Mouse (Mus musculus): ENCODE data around the gene Rbfox1. TPM values are rescaled to one million over a fixed set of nuclear protein-coding genes. Genes with fewer than 3 reads are reported as not detected.

Gene Rbfox1
- total and polyA plus RNA-seq, 3 experiments: 31.6 to 58.1 (median 52.9) TPM

- no peak overlapping the region for H3K4me3 ChIP-seq
- H3K79me2 ChIP-seq (replicated peaks; ENCODE audit: control insufficient read depth, insufficient read depth, low read length): no peaks in the 10 kb centered on the region
- no peak for TF ChIP-seq POLR2A (IDR thresholded peaks at IDR 0.05; ENCODE audit: insufficient read depth, low read depth, low read length)
- TF ChIP-seq CTCF (IDR thresholded peaks at IDR 0.05): no peak
- no peak for TF ChIP-seq EP300 (IDR thresholded peaks at IDR 0.05; ENCODE audit: insufficient read depth, low read depth, low read length)
Observed at GRCm38 (mm10) chr16:6777506-6778185, 892.5 kb downstream of the Rbfox1 start.

GRCm38 (mm10) chr16:6784144-6784543 lies 899.0 kb downstream of the Rbfox1 start:
- Histone ChIP-seq H3K4me1 (ENCODE audit: control insufficient read depth, insufficient read depth, low read length) (no peaks in the 10 kb centered on the region), H3K27ac (no peak overlapping the region), H3K36me3 (ENCODE audit: control insufficient read depth, insufficient read depth, low read length) (no peaks in the 10 kb centered on the region), H3K27me3 (ENCODE audit: control insufficient read depth, insufficient read depth, low read length) (no peaks in the 10 kb centered on the region), H3K4me3 (no peak overlapping the region), H3K79me2 (replicated peaks; ENCODE audit: control insufficient read depth, insufficient read depth, low read length) (no peaks in the 10 kb centered on the region), H3K9ac (ENCODE audit: low read depth, low read length) (no peak overlapping the region)
- intact Hi-C loops (cut with DNase I): no loop called here
- WGBS: 58% methylated on average over 5 of the region's 5 CpGs
- TF ChIP-seq CTCF (IDR thresholded peaks at IDR 0.05): no peak
- no peak for TF ChIP-seq POLR2A (IDR thresholded peaks at IDR 0.05; ENCODE audit: insufficient read depth, low read depth, low read length)
- no peak for TF ChIP-seq EP300 (IDR thresholded peaks at IDR 0.05; ENCODE audit: insufficient read depth, low read depth, low read length)
- no peak for DNase-seq

More at GRCm38 (mm10) chr16:6777506-6778185, 892.5 kb downstream of the Rbfox1 start:
- Histone ChIP-seq H3K4me1 (ENCODE audit: control insufficient read depth, insufficient read depth, low read length) (no peaks in the 10 kb centered on the region), H3K9ac (ENCODE audit: low read depth, low read length) (no peak overlapping the region), H3K27ac (no peak overlapping the region), H3K27me3 (ENCODE audit: control insufficient read depth, insufficient read depth, low read length) (no peaks in the 10 kb centered on the region), H3K36me3 (ENCODE audit: control insufficient read depth, insufficient read depth, low read length) (no peaks in the 10 kb centered on the region)
- intact Hi-C loops (cut with DNase I): no loop called here
- no peak for DNase-seq
- WGBS: 76% methylated on average over 6 of the region's 6 CpGs

GRCm38 (mm10) chr16:6785026-6785425 lies 899.9 kb downstream of the Rbfox1 start:
- WGBS: 45% methylated on average over 4 of the region's 4 CpGs
- Histone ChIP-seq H3K79me2 (replicated peaks; ENCODE audit: control insufficient read depth, insufficient read depth, low read length) (no peaks in the 10 kb centered on the region), H3K9ac (ENCODE audit: low read depth, low read length) (no peak overlapping the region), H3K36me3 (ENCODE audit: control insufficient read depth, insufficient read depth, low read length) (no peaks in the 10 kb centered on the region), H3K27me3 (ENCODE audit: control insufficient read depth, insufficient read depth, low read length) (no peaks in the 10 kb centered on the region), H3K4me3 (no peak overlapping the region), H3K4me1 (ENCODE audit: control insufficient read depth, insufficient read depth, low read length) (no peaks in the 10 kb centered on the region), H3K27ac (no peak overlapping the region)
- no peak for TF ChIP-seq CTCF (IDR thresholded peaks at IDR 0.05)
- TF ChIP-seq POLR2A (IDR thresholded peaks at IDR 0.05; ENCODE audit: insufficient read depth, low read depth, low read length): no peak
- TF ChIP-seq EP300 (IDR thresholded peaks at IDR 0.05; ENCODE audit: insufficient read depth, low read depth, low read length): no peak
- intact Hi-C loops (cut with DNase I): no loop called here
- no peak for DNase-seq

- no peaks in the 10 kb centered on the region for H3K36me3 ChIP-seq (ENCODE audit: control insufficient read depth, insufficient read depth, low read length)
- intact Hi-C loops (cut with DNase I): loop anchor here (2.0 kb wide), 2 partner anchors 282 to 1142 kb away; no protein-coding TSS in a partner anchor
- WGBS: 33% methylated on average over 3 of the region's 3 CpGs
- H3K4me3 ChIP-seq: no peak overlapping the region
- no peak overlapping the region for H3K9ac ChIP-seq (ENCODE audit: low read depth, low read length)
- no peaks in the 10 kb centered on the region for H3K4me1 ChIP-seq (ENCODE audit: control insufficient read depth, insufficient read depth, low read length)
- no peaks in the 10 kb centered on the region for H3K79me2 ChIP-seq (replicated peaks; ENCODE audit: control insufficient read depth, insufficient read depth, low read length)
- TF ChIP-seq EP300 (IDR thresholded peaks at IDR 0.05; ENCODE audit: insufficient read depth, low read depth, low read length) (no peak), CTCF (IDR thresholded peaks at IDR 0.05) (no peak)
- H3K27ac ChIP-seq: no peak overlapping the region
- no peaks in the 10 kb centered on the region for H3K27me3 ChIP-seq (ENCODE audit: control insufficient read depth, insufficient read depth, low read length)
- no peak for DNase-seq
Observed at GRCm38 (mm10) chr16:6791218-6791617, 906.1 kb downstream of the Rbfox1 start.

GRCm38 (mm10) chr16:6791655-6792054 lies 906.5 kb downstream of the Rbfox1 start:
- H3K27me3 ChIP-seq (ENCODE audit: control insufficient read depth, insufficient read depth, low read length): no peaks in the 10 kb centered on the region
- H3K4me1 ChIP-seq (ENCODE audit: control insufficient read depth, insufficient read depth, low read length): no peaks in the 10 kb centered on the region
- 12% methylated on average over 9 of the region's 9 CpGs for WGBS
- no peak overlapping the region for H3K4me3 ChIP-seq
- DNase-seq: peak; percentile 16 to 27
- H3K79me2 ChIP-seq (replicated peaks; ENCODE audit: control insufficient read depth, insufficient read depth, low read length): no peaks in the 10 kb centered on the region
- H3K9ac ChIP-seq (ENCODE audit: low read depth, low read length): no peak overlapping the region
- no peak for TF ChIP-seq POLR2A (IDR thresholded peaks at IDR 0.05; ENCODE audit: insufficient read depth, low read depth, low read length)
- TF ChIP-seq EP300 (IDR thresholded peaks at IDR 0.05; ENCODE audit: insufficient read depth, low read depth, low read length): no peak
- TF ChIP-seq CTCF (IDR thresholded peaks at IDR 0.05): peak; percentile 66
- H3K36me3 ChIP-seq (ENCODE audit: control insufficient read depth, insufficient read depth, low read length): no peaks in the 10 kb centered on the region
- intact Hi-C loops (cut with DNase I): loop anchor here (2.0 kb wide), 3 partner anchors 283 to 1541 kb away; no protein-coding TSS in a partner anchor
- H3K27ac ChIP-seq: no peak overlapping the region

- Histone ChIP-seq H3K4me3 (no peak overlapping the region), H3K36me3 (ENCODE audit: control insufficient read depth, insufficient read depth, low read length) (no peaks in the 10 kb centered on the region), H3K27me3 (ENCODE audit: control insufficient read depth, insufficient read depth, low read length) (no peaks in the 10 kb centered on the region), H3K9ac (ENCODE audit: low read depth, low read length) (no peak overlapping the region), H3K27ac (no peak overlapping the region), H3K4me1 (ENCODE audit: control insufficient read depth, insufficient read depth, low read length) (no peaks in the 10 kb centered on the region), H3K79me2 (replicated peaks; ENCODE audit: control insufficient read depth, insufficient read depth, low read length) (no peaks in the 10 kb centered on the region)
- intact Hi-C loops (cut with DNase I): no loop called here
- TF ChIP-seq EP300 (IDR thresholded peaks at IDR 0.05; ENCODE audit: insufficient read depth, low read depth, low read length): no peak
- TF ChIP-seq CTCF (IDR thresholded peaks at IDR 0.05): no peak
- no peak for TF ChIP-seq POLR2A (IDR thresholded peaks at IDR 0.05; ENCODE audit: insufficient read depth, low read depth, low read length)
- no peak for DNase-seq
- 58% methylated on average over 2 of the region's 2 CpGs for WGBS
Observed at GRCm38 (mm10) chr16:6806246-6806645, 921.1 kb downstream of the Rbfox1 start.
